Mouse (Mus musculus): Measurements from ENCODE around the gene 1700029F12Rik. TPM values are rescaled to one million over a fixed set of nuclear protein-coding genes. Genes with fewer than 3 reads are reported as not detected.

Gene 1700029F12Rik
- total RNA-seq, 2 experiments from 2014 or later, result not detected

- DNase-seq, result no peak
These were observed 14.0 kb downstream of the 1700029F12Rik start for GRCm38 (mm10) chr13:97020122-97020521.

GRCm38 (mm10) chr13:97017711-97018110 is 16.5 kb downstream of the 1700029F12Rik start:
- DNase-seq, result no peak

- DNase-seq, result no peak
These were observed 19.8 kb downstream of the 1700029F12Rik start for GRCm38 (mm10) chr13:97014366-97014765.

GRCm38 (mm10) chr13:97008266-97009153 is 25.7 kb downstream of the 1700029F12Rik start:
- peak; percentile 32 to 49 for DNase-seq

- no peak for DNase-seq
These were observed 26.5 kb downstream of the 1700029F12Rik start for GRCm38 (mm10) chr13:97007501-97008265.

- DNase-seq, result no peak
These were observed 27.4 kb downstream of the 1700029F12Rik start for GRCm38 (mm10) chr13:97006784-97007183.

GRCm38 (mm10) chr13:96997080-96997479 is 37.1 kb downstream of the 1700029F12Rik start:
- no peak for DNase-seq

GRCm38 (mm10) chr13:96995243-96995642 is 38.9 kb downstream of the 1700029F12Rik start:
- DNase-seq, result no peak

GRCm38 (mm10) chr13:96993291-96993989 is 40.7 kb downstream of the 1700029F12Rik start:
- DNase-seq, result no peak

- DNase-seq, result no peak
These were observed 43.4 kb downstream of the 1700029F12Rik start for GRCm38 (mm10) chr13:96990561-96991265.

GRCm38 (mm10) chr13:96990045-96990444 is 44.1 kb downstream of the 1700029F12Rik start:
- DNase-seq, result no peak

GRCm38 (mm10) chr13:96989129-96989528 is 45.0 kb downstream of the 1700029F12Rik start:
- DNase-seq, result no peak

GRCm38 (mm10) chr13:96985599-96986275 is 48.4 kb downstream of the 1700029F12Rik start:
- no peak for DNase-seq

- no peak for DNase-seq
These were observed 49.5 kb downstream of the 1700029F12Rik start for GRCm38 (mm10) chr13:96984688-96985087.

GRCm38 (mm10) chr13:96983251-96984126 is 50.7 kb downstream of the 1700029F12Rik start:
- no peak for DNase-seq

- DNase-seq, result no peak
These were observed 53.6 kb downstream of the 1700029F12Rik start for GRCm38 (mm10) chr13:96980561-96980960.

GRCm38 (mm10) chr13:96976986-96977595 is 57.1 kb downstream of the 1700029F12Rik start:
- DNase-seq, result no peak

GRCm38 (mm10) chr13:96973318-96973717 is 60.8 kb downstream of the 1700029F12Rik start:
- DNase-seq, result no peak

Measured in layer of hippocampus, postnatal 36 days (tissue).